Mouse (Mus musculus) gastrocnemius, adult 2 months (tissue): ENCODE measurements at regions not wholly inside any gene's neighbourhood (a gene's known extent, or its start where the extent isn't known, plus 50 kb on each side); places are given as distances from the start of the nearest gene placed in this dataset.
A peak's percentile ranks its signal among the peaks of the same experiment; 100 is the strongest.

Experiments used
- DNase-seq: peaks from one replicate; pipeline ENCODE4 v3.0.0; 2022
- H3K27ac ChIP-seq: fragments of 200-600 bp; 2 replicates; pipeline ENCODE4 v1.8.1; 2022; ENCODE audit warnings: mild to moderate bottlenecking
- H3K4me3 ChIP-seq: fragments of 200-600 bp; 2 replicates; pipeline ENCODE4 v1.8.1; 2022; ENCODE audit warnings: mild to moderate bottlenecking, moderate library complexity
- CTCF ChIP-seq: fragments of 200-600 bp; IDR thresholded peaks from 2 replicates; pipeline ENCODE4 v1.8.1; 2022; ENCODE audit warnings: antibody characterized with exemption, mild to moderate bottlenecking, moderate library complexity
- intact Hi-C: fragments of 180-260 bp; cut with DNase I; formaldehyde crosslinking; loops from one replicate; pipeline ENCODE4 v1.15.1; 2025

GRCm38 (mm10) chr11:30372924-30373323 lies 98.7 kb downstream of the 4930505A04Rik start:
- DNase-seq, result no peak
- Histone ChIP-seq H3K27ac (no peak overlapping the region), H3K4me3 (no peak overlapping the region)
- TF ChIP-seq CTCF, result no peak
- intact Hi-C loops, result no loop called here

GRCm38 (mm10) chr11:30371963-30372362 lies 99.7 kb downstream of the 4930505A04Rik start:
- H3K27ac ChIP-seq, result no peak overlapping the region
- intact Hi-C loops, result no loop called here
- no peak for DNase-seq
- no peak for TF ChIP-seq CTCF
- H3K4me3 ChIP-seq, result no peak overlapping the region

- intact Hi-C loops, result loop anchor here (2.0 to 5.0 kb wide), 3 partner anchors 73 to 288 kb away; partner anchors contain the start of gene Sptbn1
- Histone ChIP-seq H3K4me3 (no peak overlapping the region), H3K27ac (peak overlapping the region; percentile 79)
- TF ChIP-seq CTCF, result no peak
- DNase-seq, result no peak
These were observed 101.7 kb upstream of the Sptbn1 start for GRCm38 (mm10) chr11:30369601-30370240.

- TF ChIP-seq CTCF, result no peak
- no peak for DNase-seq
- peak overlapping the region; percentile 80 for H3K27ac ChIP-seq
- intact Hi-C loops, result loop anchor here (2.0 to 5.0 kb wide), 3 partner anchors 71 to 290 kb away; partner anchors contain the start of gene Sptbn1
- no peak overlapping the region for H3K4me3 ChIP-seq
These were observed 99.6 kb upstream of the Sptbn1 start for GRCm38 (mm10) chr11:30367373-30368225.

GRCm38 (mm10) chr11:30366491-30366890 lies 98.5 kb upstream of the Sptbn1 start:
- no peak for DNase-seq
- intact Hi-C loops, result loop anchor here (5.0 kb wide), 2 partner anchors 99 to 291 kb away; partner anchors contain the start of gene Sptbn1
- H3K27ac ChIP-seq, result peak overlapping the region; percentile 80
- no peak for TF ChIP-seq CTCF
- H3K4me3 ChIP-seq, result no peak overlapping the region

- peak overlapping the region; percentile 80 for H3K27ac ChIP-seq
- TF ChIP-seq CTCF, result no peak
- intact Hi-C loops, result loop anchor here (2.0 to 5.0 kb wide), 3 partner anchors 74 to 292 kb away; partner anchors contain the start of gene Sptbn1
- peak; percentile 24 for DNase-seq
- no peak overlapping the region for H3K4me3 ChIP-seq
These were observed 97.0 kb upstream of the Sptbn1 start for GRCm38 (mm10) chr11:30364993-30365392.

GRCm38 (mm10) chr11:30364591-30364990 lies 96.6 kb upstream of the Sptbn1 start:
- Histone ChIP-seq H3K27ac (peak overlapping the region; percentile 80), H3K4me3 (no peak overlapping the region)
- DNase-seq, result no peak
- intact Hi-C loops, result loop anchor here (2.0 kb wide), 1 partner anchor 74 kb away; no protein-coding TSS in a partner anchor
- TF ChIP-seq CTCF, result no peak

- no peak for TF ChIP-seq CTCF
- Histone ChIP-seq H3K27ac (no peak overlapping the region), H3K4me3 (no peak overlapping the region)
- intact Hi-C loops, result no loop called here
- DNase-seq, result no peak
These were observed 90.2 kb upstream of the Sptbn1 start for GRCm38 (mm10) chr11:30358196-30358595.

- Histone ChIP-seq H3K27ac (no peak overlapping the region), H3K4me3 (no peak overlapping the region)
- TF ChIP-seq CTCF, result no peak
- intact Hi-C loops, result no loop called here
- no peak for DNase-seq
These were observed 87.4 kb upstream of the Sptbn1 start for GRCm38 (mm10) chr11:30355356-30355755.

- no peak for TF ChIP-seq CTCF
- peak; percentile 31 for DNase-seq
- H3K4me3 ChIP-seq, result no peak overlapping the region
- intact Hi-C loops, result no loop called here
- peak overlapping the region; percentile 43; the same call in 1 of the 2 replicates for H3K27ac ChIP-seq
These were observed 58.4 kb upstream of the Sptbn1 start for GRCm38 (mm10) chr11:30326371-30326770.
